Mouse (Mus musculus) bone marrow macrophage, adult 2 months (primary cell): ENCODE data around the gene Babam2.

Experiments used
- CTCF ChIP-seq: IDR thresholded peaks from 2 replicates; pipeline ENCODE4 v1.5.1; 2012; ENCODE audit warnings: low read depth, mild to moderate bottlenecking, low read length, moderate library complexity
- POLR2A ChIP-seq: IDR thresholded peaks from 2 replicates; pipeline ENCODE4 v1.6.1; 2012; ENCODE audit warnings: mild to moderate bottlenecking, low read depth, low read length, borderline replicate concordance

DNA sequence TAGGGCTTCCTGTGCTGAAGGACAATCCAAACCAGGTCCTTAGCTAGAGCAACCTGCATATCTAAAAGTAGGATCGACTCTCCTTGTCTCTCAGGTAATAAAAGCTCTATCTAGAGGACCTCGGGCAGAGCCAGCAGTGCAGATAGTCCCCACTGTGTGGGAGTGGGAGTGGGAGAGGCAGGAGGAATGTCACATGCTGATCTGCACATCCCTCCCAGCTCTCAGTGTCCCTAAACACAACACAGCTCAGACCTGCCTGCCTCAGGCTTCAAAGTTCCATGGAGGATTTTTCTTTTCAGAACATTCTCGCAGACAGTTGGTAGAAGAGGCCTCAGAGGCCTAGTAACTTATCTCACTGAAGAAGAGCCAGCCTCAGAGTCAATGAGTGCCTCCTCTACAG lies 371.1 kb downstream of the Babam2 start:
- TF ChIP-seq POLR2A, result no peak
- TF ChIP-seq CTCF, result no peak
